Mouse (Mus musculus): ENCODE results near the gene Rabepk. TPM values are rescaled to one million over a fixed set of nuclear protein-coding genes. Genes with fewer than 3 reads are reported as not detected.

Rabepk gene
- total and polyA plus RNA-seq, 3 experiments, result 62.1 to 88.4 (median 68.8) TPM

GRCm38 (mm10) chr2:34847702-34848101, 48.0 kb upstream of the Rabepk start:
- dilution Hi-C loops (cut with MboI; ENCODE audit: extremely low pct_ligation_motif_present, extremely low pct_unique_long_range_greater_than_20kb, low sequenced_read_pairs), result no loop called here
- DNase-seq (ENCODE audit: extremely low read depth), result peak; percentile 25
- Histone ChIP-seq H3K4me2 (ENCODE audit: insufficient read depth, low read depth, poor library complexity, severe bottlenecking) (no peak overlapping the region), H3K4me1 (ENCODE audit: control insufficient read depth in 1 of 2, insufficient read depth in 2 of 2) (peaks cover 0 to 5% of the 10 kb centered on the region in 2 experiments; a peak in 1 of 4 replicates), H3K27ac (ENCODE audit: insufficient read depth, low read depth) (no peak overlapping the region), H3K9ac (ENCODE audit: insufficient read depth, low read depth) (no peak overlapping the region), H3K36me3 (replicated peaks in 1 of 2; ENCODE audit: control insufficient read depth in 1 of 2, insufficient read depth in 1 of 2, low read length in 1 of 2) (peaks cover 19 to 45% of the 10 kb centered on the region in 2 experiments), H3K4me3 (replicated peaks in 1 of 3; ENCODE audit: low read depth in 2 of 3, low read length in 2 of 3, poor library complexity in 1 of 3) (no peak overlapping the region), H3K79me2 (replicated peaks; ENCODE audit: control insufficient read depth, extremely low read depth, insufficient read depth, poor library complexity, severe bottlenecking) (no peaks in the 10 kb centered on the region), H3K27me3 (replicated peaks) (no peaks in the 10 kb centered on the region), H3K9me3 (replicated peaks; ENCODE audit: low read length) (peaks cover 9% of the 10 kb centered on the region)
- in situ Hi-C loops (cut with MboI; ENCODE audit: low pct_ligation_motif_present, low pct_unique_long_range_greater_than_20kb, low sequenced_read_pairs), result no loop called here
- TF ChIP-seq EP300 (IDR thresholded peaks at IDR 0.05; ENCODE audit: low read length), result peak; percentile 82
- no peak for TF ChIP-seq GABPA (IDR thresholded peaks at IDR 0.05; ENCODE audit: insufficient replicate concordance, low read depth, low read length)
- TF ChIP-seq TCF12 (IDR thresholded peaks at IDR 0.05; ENCODE audit: low read depth, low read length), result no peak
- TF ChIP-seq JUN (IDR thresholded peaks at IDR 0.05; ENCODE audit: insufficient read depth, low read depth, low read length), result peak; percentile 67; the same call in 1 of the 2 replicates
- TF ChIP-seq USF2 (conservative IDR thresholded peaks at IDR 0.05; ENCODE audit: low read depth, low read length), result no peak
- TF ChIP-seq IRF4 (IDR thresholded peaks at IDR 0.05; ENCODE audit: low read depth, low read length), result peak; percentile 88
- 0 out of 2 replicates have a peak, but pooled peaks have one; percentile 36 for TF ChIP-seq RCOR1 (conservative IDR thresholded peaks at IDR 0.05; ENCODE audit: low read depth, low read length)
- TF ChIP-seq JUND (conservative IDR thresholded peaks at IDR 0.05; ENCODE audit: low read depth, low read length), result peak; percentile 88
- no peak for TF ChIP-seq ZMIZ1 (IDR thresholded peaks at IDR 0.05; ENCODE audit: low read depth, low read length)

GRCm38 (mm10) chr2:34843211-34843939, 43.7 kb upstream of the Rabepk start:
- H3K27me3 ChIP-seq (replicated peaks), result no peaks in the 10 kb centered on the region
- no peaks in the 10 kb centered on the region for H3K79me2 ChIP-seq (replicated peaks; ENCODE audit: control insufficient read depth, extremely low read depth, insufficient read depth, poor library complexity, severe bottlenecking)
- peak overlapping the region; percentile 38; the same call in 1 of the 2 replicates for H3K4me2 ChIP-seq (ENCODE audit: insufficient read depth, low read depth, poor library complexity, severe bottlenecking)
- no peak overlapping the region for H3K27ac ChIP-seq (ENCODE audit: insufficient read depth, low read depth)
- TF ChIP-seq SIN3A (IDR thresholded peaks at IDR 0.05; ENCODE audit: low read length) (no peak), MAFK (IDR thresholded peaks at IDR 0.05; ENCODE audit: insufficient replicate concordance, low read length) (no peak), CHD1 (IDR thresholded peaks at IDR 0.05; ENCODE audit: low read depth, low read length) (no peak), NELFE (IDR thresholded peaks at IDR 0.05; ENCODE audit: low read depth, low read length) (no peak), SMC3 (IDR thresholded peaks at IDR 0.05; ENCODE audit: low read depth, low read length) (no peak), ZNF384 (IDR thresholded peaks at IDR 0.05; ENCODE audit: low read depth, low read length) (no peak), MYC (IDR thresholded peaks at IDR 0.05; ENCODE audit: low read depth, low read length) (no peak), KAT2A (IDR thresholded peaks at IDR 0.05; ENCODE audit: insufficient replicate concordance, low read length) (no peak), USF2 (conservative IDR thresholded peaks at IDR 0.05; ENCODE audit: low read depth, low read length) (no peak), ZMIZ1 (IDR thresholded peaks at IDR 0.05; ENCODE audit: low read depth, low read length) (no peak), ZKSCAN1 (IDR thresholded peaks at IDR 0.05; ENCODE audit: borderline replicate concordance, low read depth, low read length) (no peak), EP300 (IDR thresholded peaks at IDR 0.05; ENCODE audit: low read length) (no peak), HCFC1 (IDR thresholded peaks at IDR 0.05; ENCODE audit: low read depth, low read length) (no peak), CHD2 (IDR thresholded peaks at IDR 0.05; ENCODE audit: low read length) (no peak), CTCF (conservative IDR thresholded peaks at IDR 0.05 in 1 of 2, IDR thresholded peaks at IDR 0.05 in 1 of 2; ENCODE audit: low read depth in 2 of 2, low read length in 2 of 2) (no peak), NRF1 (IDR thresholded peaks at IDR 0.05; ENCODE audit: low read depth, low read length) (no peak), IRF4 (IDR thresholded peaks at IDR 0.05; ENCODE audit: low read depth, low read length) (no peak), ZC3H11A (IDR thresholded peaks at IDR 0.05; ENCODE audit: low read depth, low read length) (no peak)
- dilution Hi-C loops (cut with MboI; ENCODE audit: extremely low pct_ligation_motif_present, extremely low pct_unique_long_range_greater_than_20kb, low sequenced_read_pairs) (no loop called here), in situ Hi-C loops (cut with MboI; ENCODE audit: low pct_ligation_motif_present, low pct_unique_long_range_greater_than_20kb, low sequenced_read_pairs) (no loop called here)
- no peak overlapping the region for H3K9ac ChIP-seq (ENCODE audit: insufficient read depth, low read depth)
- peaks cover 2% of the 10 kb centered on the region for H3K9me3 ChIP-seq (replicated peaks; ENCODE audit: low read length)
- no peak overlapping the region for H3K4me3 ChIP-seq (replicated peaks in 1 of 3; ENCODE audit: low read depth in 2 of 3, low read length in 2 of 3, poor library complexity in 1 of 3)
- peaks cover 0 to 8% of the 10 kb centered on the region in 2 experiments for H3K36me3 ChIP-seq (replicated peaks in 1 of 2; ENCODE audit: control insufficient read depth in 1 of 2, insufficient read depth in 1 of 2, low read length in 1 of 2)
- peaks cover 0 to 5% of the 10 kb centered on the region in 2 experiments; a peak in 1 of 4 replicates for H3K4me1 ChIP-seq (ENCODE audit: control insufficient read depth in 1 of 2, insufficient read depth in 2 of 2)
- no peak for DNase-seq (ENCODE audit: extremely low read depth)

Measured in CH12.LX (cell line).